Mouse (Mus musculus) heart, embryonic 12.5 days (tissue): Measurements from ENCODE around the gene Macc1. TPM values are rescaled to one million over a fixed set of nuclear protein-coding genes. Genes with fewer than 3 reads are reported as not detected.

Experiments used
- ATAC-seq: fragments of 200-750 bp; cut with Nextera tagmentation; 2 replicates; pipeline ENCODE4 v1.8.0; 2017; ENCODE audit warnings: moderate TSS enrichment, moderate library complexity; ENCODE audit not compliant: insufficient number of reproducible peaks, low FRiP score
- H3K27ac ChIP-seq: fragments of 300-500 bp; sonication (generic); 2 replicates; pipeline ENCODE4 v1.5.1; 2016; ENCODE audit warnings: mild to moderate bottlenecking, moderate library complexity; ENCODE audit not compliant: poor library complexity, severe bottlenecking
- H3K27me3 ChIP-seq: fragments of 300-500 bp; sonication (generic); replicated peaks from 2 replicates; pipeline ENCODE4 v1.6.1; 2016; ENCODE audit warnings: mild to moderate bottlenecking, moderate library complexity
- H3K36me3 ChIP-seq: fragments of 300-500 bp; sonication (generic); 2 replicates; pipeline ENCODE4 v1.6.1; 2016; ENCODE audit warnings: mild to moderate bottlenecking, moderate library complexity
- H3K4me1 ChIP-seq: fragments of 300-500 bp; sonication (generic); replicated peaks from 2 replicates; pipeline ENCODE4 v1.6.1; 2016; ENCODE audit warnings: mild to moderate bottlenecking
- H3K4me2 ChIP-seq: fragments of 300-500 bp; sonication (generic); 2 replicates; pipeline ENCODE4 v1.6.1; 2016; ENCODE audit warnings: mild to moderate bottlenecking, moderate library complexity
- H3K4me3 ChIP-seq: fragments of 300-500 bp; sonication (generic); 2 replicates; pipeline ENCODE4 v1.5.1; 2016; ENCODE audit warnings: mild to moderate bottlenecking
- H3K9ac ChIP-seq: fragments of 300-500 bp; sonication (generic); 2 replicates; pipeline ENCODE4 v1.6.1; 2016; ENCODE audit warnings: mild to moderate bottlenecking, moderate library complexity
- H3K9me3 ChIP-seq: fragments of 300-500 bp; sonication (generic); replicated peaks from 2 replicates; pipeline ENCODE4 v1.6.1; 2016; ENCODE audit warnings: mild to moderate bottlenecking, moderate library complexity
- WGBS: fragments of 180-500 bp; shearing (Covaris S2); methylation state at CpG from one replicate; pipeline ENCODE4 v1.1.7; 2016; 5-methylcytosine and 5-hydroxymethylcytosine counted together
- polyA plus RNA-seq: library from polyadenylated mRNA; unstranded; fragments of >200 nt; fragmentation: Nextera tagmentation; extraction: Ambion mirVana; gene quantifications from 2 replicates; pipeline ENCODE4 v1.2.1, GENCODE M21; 2016

Gene Macc1
- polyA plus RNA-seq, 1 experiment from 2014 or later, result 0.09 TPM

GRCm38 (mm10) chr12:119387925-119388324 lies 73.9 kb downstream of the Macc1 start:
- no peak overlapping the region for H3K27ac ChIP-seq
- ATAC-seq, result no peak

DNA sequence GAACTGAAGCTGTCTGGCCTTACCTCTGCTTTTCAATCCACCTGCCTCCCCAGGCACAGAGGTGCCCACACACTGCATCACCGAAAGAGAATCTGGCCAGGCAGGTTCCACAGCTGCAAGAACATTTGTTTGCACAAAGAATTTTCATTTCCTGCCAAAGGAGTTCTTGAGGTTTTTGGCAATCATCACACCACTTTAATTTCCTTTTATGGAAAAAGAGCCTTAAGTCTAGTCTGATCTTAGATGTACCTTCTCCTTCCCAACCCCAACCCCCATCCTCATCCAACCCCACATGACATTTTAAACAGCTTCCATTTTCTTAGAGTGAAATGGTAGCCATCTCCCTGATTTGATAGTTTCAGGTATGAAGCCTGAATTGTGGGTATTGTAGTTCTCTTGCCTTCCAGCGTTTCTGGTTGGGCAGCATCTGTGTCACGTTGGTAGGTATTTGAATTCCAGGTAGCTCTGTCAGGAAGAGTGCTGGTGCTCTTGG lies 76.2 kb downstream of the Macc1 start:
- H3K4me3 ChIP-seq, result no peak overlapping the region
- 58% methylated on average over 3 of the region's 3 CpGs for WGBS
- no peak for ATAC-seq

More at GRCm38 (mm10) chr12:119387925-119388324, 73.9 kb downstream of the Macc1 start:
- Histone ChIP-seq H3K4me1 (peaks cover 3% of the 10 kb centered on the region; the same call in 1 of the 2 replicates), H3K4me2 (no peak overlapping the region), H3K9ac (no peak overlapping the region), H3K36me3 (no peaks in the 10 kb centered on the region), H3K9me3 (no peaks in the 10 kb centered on the region), H3K4me3 (no peak overlapping the region), H3K27me3 (no peaks in the 10 kb centered on the region)
- 37% methylated on average over 2 of the region's 2 CpGs for WGBS

DNA sequence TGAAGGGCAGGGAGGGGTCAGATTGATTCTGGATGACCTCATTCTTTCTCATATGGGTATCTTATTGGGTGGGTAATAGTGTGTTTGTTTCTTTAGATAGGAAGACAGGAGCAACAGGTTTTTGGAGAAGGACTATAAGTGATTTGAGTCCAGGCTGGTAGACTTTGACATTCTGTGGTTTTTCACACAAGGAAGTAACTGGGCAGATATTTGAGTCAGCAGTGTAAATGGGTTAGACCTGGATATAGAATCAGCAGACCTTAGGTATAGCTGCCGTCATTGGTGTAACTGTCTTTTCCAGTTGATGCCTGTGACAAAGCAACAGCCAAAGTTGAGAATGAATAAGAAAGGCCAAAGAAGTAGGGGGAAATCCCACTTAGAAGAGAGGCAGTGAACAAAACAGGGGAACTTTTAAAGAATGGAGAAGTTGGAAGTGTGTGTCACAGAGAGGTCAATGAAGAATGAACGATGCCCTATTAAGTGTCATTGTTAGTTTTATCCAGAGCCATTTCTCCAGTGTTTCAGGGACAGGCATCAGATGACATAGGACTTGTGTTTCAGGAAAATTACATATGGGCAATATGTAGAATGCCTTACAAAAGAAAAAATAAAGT lies 84.1 kb downstream of the Macc1 start:
- H3K27ac ChIP-seq, result no peak overlapping the region
- no peaks in the 10 kb centered on the region for H3K27me3 ChIP-seq
- no peak overlapping the region for H3K9ac ChIP-seq
- H3K4me2 ChIP-seq, result no peak overlapping the region
- H3K4me3 ChIP-seq, result no peak overlapping the region
- no peaks in the 10 kb centered on the region for H3K4me1 ChIP-seq
- WGBS, result 74% methylated on average over 2 of the region's 2 CpGs
- no peak for ATAC-seq
- no peaks in the 10 kb centered on the region for H3K9me3 ChIP-seq
- H3K36me3 ChIP-seq, result no peaks in the 10 kb centered on the region

More for the DNA sequence above, 76.2 kb downstream of the Macc1 start:
- Histone ChIP-seq H3K4me1 (peaks cover 3% of the 10 kb centered on the region; the same call in 1 of the 2 replicates), H3K27me3 (no peaks in the 10 kb centered on the region), H3K9me3 (no peaks in the 10 kb centered on the region), H3K27ac (no peak overlapping the region), H3K4me2 (no peak overlapping the region), H3K36me3 (no peaks in the 10 kb centered on the region), H3K9ac (no peak overlapping the region)

DNA sequence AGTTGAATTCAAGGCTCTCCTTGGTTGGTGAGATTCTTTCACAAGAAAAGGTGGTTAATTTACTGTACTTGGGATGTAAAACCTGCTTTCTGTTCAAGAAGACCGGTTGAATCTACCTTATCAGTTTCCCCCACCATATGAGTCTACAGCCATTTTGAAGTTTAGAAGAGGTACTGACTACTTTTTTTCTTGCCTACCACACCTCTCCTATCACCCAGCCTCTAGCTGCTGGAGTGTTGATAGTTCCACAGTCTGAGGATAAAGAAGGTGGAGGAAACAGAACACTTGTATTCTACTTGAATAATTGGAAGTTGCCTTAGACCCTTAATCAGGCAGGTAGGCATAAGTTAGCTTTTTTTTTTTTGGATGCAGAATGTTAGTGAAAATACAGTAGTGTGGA lies 88.2 kb downstream of the Macc1 start:
- ATAC-seq, result no peak
- H3K27me3 ChIP-seq, result no peaks in the 10 kb centered on the region
- 69% methylated on average over 1 of the region's 1 CpGs for whole genome bisulfite sequencing
- no peak overlapping the region for H3K27ac ChIP-seq
- no peak overlapping the region for H3K9ac ChIP-seq
- H3K9me3 ChIP-seq, result no peaks in the 10 kb centered on the region
- H3K4me3 ChIP-seq, result no peak overlapping the region
- H3K4me1 ChIP-seq, result no peaks in the 10 kb centered on the region
- no peak overlapping the region for H3K4me2 ChIP-seq
- H3K36me3 ChIP-seq, result no peaks in the 10 kb centered on the region

DNA sequence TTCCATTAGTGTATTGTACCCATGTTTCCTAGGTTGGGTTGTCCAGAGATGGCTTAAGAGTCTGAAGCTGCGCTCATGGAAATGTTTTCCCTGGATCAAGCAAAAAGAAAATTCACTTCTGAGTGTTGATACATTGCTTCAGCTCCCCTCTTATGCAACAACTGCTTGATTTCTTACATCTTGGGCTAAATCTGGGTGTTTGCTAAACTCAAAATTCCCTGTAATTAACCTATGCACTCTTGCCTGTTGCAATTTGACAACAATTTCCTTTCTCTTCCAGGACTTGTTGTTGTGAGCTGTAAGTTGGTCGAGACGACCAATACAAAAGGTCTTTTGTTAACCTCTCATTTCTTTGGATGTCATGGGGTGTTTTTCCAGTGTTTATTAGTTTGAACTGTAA lies 88.7 kb downstream of the Macc1 start:
- Histone ChIP-seq H3K9ac (no peak overlapping the region), H3K36me3 (no peaks in the 10 kb centered on the region), H3K4me2 (no peak overlapping the region), H3K27ac (no peak overlapping the region), H3K9me3 (no peaks in the 10 kb centered on the region), H3K27me3 (no peaks in the 10 kb centered on the region), H3K4me3 (no peak overlapping the region), H3K4me1 (no peaks in the 10 kb centered on the region)
- ATAC-seq, result no peak
- 75% methylated on average over 3 of the region's 3 CpGs for WGBS

DNA sequence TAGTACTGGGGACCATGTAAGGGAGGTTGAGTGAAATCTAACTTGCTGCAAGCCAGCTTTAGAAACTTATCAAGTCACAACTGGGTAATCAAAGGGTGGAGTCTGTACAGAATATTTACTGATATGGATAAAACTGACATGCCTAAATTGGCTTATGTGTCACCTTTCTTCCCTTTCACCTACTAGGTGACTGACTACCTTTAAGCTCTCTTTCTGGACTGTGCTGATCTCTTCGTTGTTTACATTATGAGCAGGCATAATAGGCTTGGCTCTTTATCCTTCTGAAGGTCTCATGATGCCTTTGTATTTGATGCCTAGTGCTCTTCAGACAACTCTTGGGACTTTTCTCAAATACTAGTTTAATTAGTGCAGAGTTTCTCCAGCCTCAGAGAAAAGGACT lies 90.7 kb downstream of the Macc1 start:
- H3K4me1 ChIP-seq, result no peaks in the 10 kb centered on the region
- no peak overlapping the region for H3K27ac ChIP-seq
- no peak for ATAC-seq
- WGBS, result 84% methylated on average over 1 of the region's 1 CpGs
- no peak overlapping the region for H3K4me3 ChIP-seq
- no peak overlapping the region for H3K9ac ChIP-seq
- H3K9me3 ChIP-seq, result no peaks in the 10 kb centered on the region
- H3K36me3 ChIP-seq, result no peaks in the 10 kb centered on the region
- no peaks in the 10 kb centered on the region for H3K27me3 ChIP-seq
- no peak overlapping the region for H3K4me2 ChIP-seq

- H3K9ac ChIP-seq, result no peak overlapping the region
- H3K4me1 ChIP-seq, result no peaks in the 10 kb centered on the region
- H3K27me3 ChIP-seq, result no peaks in the 10 kb centered on the region
- no peak overlapping the region for H3K4me3 ChIP-seq
- no peak for ATAC-seq
- H3K27ac ChIP-seq, result no peak overlapping the region
- H3K9me3 ChIP-seq, result no peaks in the 10 kb centered on the region
- no peak overlapping the region for H3K4me2 ChIP-seq
- no peaks in the 10 kb centered on the region for H3K36me3 ChIP-seq
Observed at GRCm38 (mm10) chr12:119410522-119410921, 96.5 kb downstream of the Macc1 start.

DNA sequence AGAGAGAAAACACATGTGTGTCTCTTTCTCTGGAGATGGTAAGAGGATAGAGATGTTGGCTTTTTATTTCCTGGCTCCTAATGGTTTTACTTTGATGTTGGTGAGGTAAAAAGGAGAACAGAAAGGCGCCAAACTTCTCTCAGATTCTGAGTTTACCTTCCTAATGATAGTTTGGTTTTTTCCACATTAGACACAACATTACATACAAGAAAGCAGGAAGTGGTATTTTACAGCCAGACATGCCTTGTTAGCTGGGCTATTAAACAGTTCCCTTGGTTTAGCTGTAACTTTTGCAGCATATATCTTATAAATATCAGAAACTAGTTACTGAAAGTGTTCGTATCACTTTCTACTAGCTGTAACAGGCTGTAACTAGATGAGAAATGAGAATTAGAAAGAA lies 96.9 kb downstream of the Macc1 start:
- whole genome bisulfite sequencing, result 65% methylated on average over 2 of the region's 2 CpGs

GRCm38 (mm10) chr12:119411982-119412381 lies 97.9 kb downstream of the Macc1 start:
- H3K4me1 ChIP-seq, result no peaks in the 10 kb centered on the region
- no peak overlapping the region for H3K4me3 ChIP-seq
- H3K36me3 ChIP-seq, result no peaks in the 10 kb centered on the region
- no peaks in the 10 kb centered on the region for H3K9me3 ChIP-seq
- no peak overlapping the region for H3K4me2 ChIP-seq
- no peak overlapping the region for H3K9ac ChIP-seq
- no peaks in the 10 kb centered on the region for H3K27me3 ChIP-seq
- no peak overlapping the region for H3K27ac ChIP-seq
- 66% methylated on average over 2 of the region's 2 CpGs for WGBS
- no peak for ATAC-seq

More for the DNA sequence above, 96.9 kb downstream of the Macc1 start:
- ATAC-seq, result no peak
- no peak overlapping the region for H3K4me2 ChIP-seq
- H3K4me3 ChIP-seq, result no peak overlapping the region
- H3K4me1 ChIP-seq, result no peaks in the 10 kb centered on the region
- H3K27ac ChIP-seq, result no peak overlapping the region
- no peak overlapping the region for H3K9ac ChIP-seq
- H3K27me3 ChIP-seq, result no peaks in the 10 kb centered on the region
- H3K9me3 ChIP-seq, result no peaks in the 10 kb centered on the region
- H3K36me3 ChIP-seq, result no peaks in the 10 kb centered on the region

DNA sequence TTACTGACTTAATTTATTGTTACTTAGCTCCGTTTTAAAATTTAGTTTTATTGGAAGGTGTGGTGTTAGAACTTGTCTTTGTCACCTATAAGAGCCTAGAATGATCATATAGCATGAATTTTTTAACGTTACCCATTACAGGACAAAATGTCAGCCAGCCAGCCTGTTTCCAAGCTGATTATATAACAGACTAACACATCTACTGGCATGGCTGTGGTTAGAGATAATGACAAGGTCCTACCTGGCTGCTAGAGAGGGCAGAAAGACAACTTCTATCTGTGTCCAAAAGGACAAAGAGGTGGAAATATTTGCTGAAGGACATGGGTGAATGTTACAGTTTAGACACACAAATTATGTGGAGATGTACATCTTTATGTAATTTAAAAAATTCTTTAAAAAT lies 101.8 kb downstream of the Macc1 start:
- Histone ChIP-seq H3K9ac (no peak overlapping the region), H3K36me3 (no peaks in the 10 kb centered on the region), H3K4me2 (no peak overlapping the region), H3K27me3 (no peaks in the 10 kb centered on the region), H3K9me3 (no peaks in the 10 kb centered on the region), H3K4me3 (no peak overlapping the region), H3K4me1 (no peaks in the 10 kb centered on the region), H3K27ac (no peak overlapping the region)
- ATAC-seq, result no peak
- WGBS, result 65% methylated on average over 2 of the region's 2 CpGs

GRCm38 (mm10) chr12:119425749-119426148 lies 111.7 kb downstream of the Macc1 start:
- ATAC-seq, result no peak
- no peak overlapping the region for H3K4me3 ChIP-seq
- H3K4me2 ChIP-seq, result no peak overlapping the region
- H3K9ac ChIP-seq, result no peak overlapping the region
- H3K4me1 ChIP-seq, result no peaks in the 10 kb centered on the region
- H3K36me3 ChIP-seq, result no peaks in the 10 kb centered on the region
- 47% methylated on average over 2 of the region's 2 CpGs for WGBS
- no peaks in the 10 kb centered on the region for H3K27me3 ChIP-seq
- H3K9me3 ChIP-seq, result no peaks in the 10 kb centered on the region
- no peak overlapping the region for H3K27ac ChIP-seq
